ENCODE assay signal across 8 mouse cellular contexts in the genomic region with DNA sequence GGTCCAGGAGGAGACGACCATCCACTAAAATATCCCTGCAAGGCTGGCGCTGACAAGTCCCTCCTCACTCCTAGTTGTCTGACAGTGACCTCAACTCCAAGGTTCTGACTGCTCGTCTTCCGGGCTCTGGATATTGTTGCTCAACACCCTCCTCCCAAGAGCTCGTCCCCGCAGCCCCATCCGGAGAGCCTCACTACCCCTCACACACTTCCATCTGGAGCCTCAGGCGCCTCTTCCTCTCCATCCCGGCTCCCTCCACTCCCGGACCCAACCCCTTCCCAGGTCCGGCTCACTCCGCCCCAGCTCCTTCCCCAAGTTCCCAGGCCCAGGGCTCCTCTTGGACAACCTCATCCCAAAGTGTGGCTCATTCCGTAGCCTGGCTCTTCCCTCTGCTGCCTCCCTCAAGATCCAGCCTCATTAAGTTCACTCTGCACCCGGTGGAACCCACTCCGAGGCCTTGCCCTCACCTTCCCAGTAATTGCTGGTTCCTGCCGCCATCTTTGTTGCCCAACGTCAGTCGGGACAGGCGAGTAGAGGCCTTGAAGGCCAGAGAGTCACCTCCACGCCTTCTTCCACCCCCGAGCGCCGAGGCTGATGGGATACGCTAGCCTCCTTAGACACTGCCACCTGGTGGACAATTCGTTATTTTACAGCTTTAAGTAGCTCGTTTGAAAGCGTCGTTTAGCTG. TPM values are rescaled to one million over a fixed set of nuclear protein-coding genes. Genes with fewer than 3 reads are reported as not detected.
DNase-seq lines count a peak whose midpoint lies in the region; ATAC-seq lines count a peak whose summit lies in the region.

Gene Gosr1, minus strand, starts transcription at position 527 of the 688 bp plus-strand sequence.

- H3K9me3 ChIP-seq in hindbrain, embryonic 11.5 days (ENCODE audit: control insufficient read depth, low read length) = no peaks in the 10 kb centered on the region

- H3K27me3 ChIP-seq in hindbrain, embryonic 11.5 days (ENCODE audit: control insufficient read depth, insufficient read depth, low read length) = no peaks in the 10 kb centered on the region

- peaks cover 4% of the 10 kb centered on the region for H3K36me3 ChIP-seq in hindbrain, embryonic 11.5 days (ENCODE audit: control insufficient read depth, insufficient read depth, low read length)

- peak; percentile 93 for ATAC-seq in hindbrain, embryonic 11.5 days (ENCODE audit: low FRiP score)

- peak; percentile 92 for DNase-seq in Muller cell, postnatal 12 days (ENCODE audit: inconsistent ontology term)
- peak; percentile 92 for DNase-seq in cerebellum, adult 9-11 months
- peak; percentile 84 to 99 for DNase-seq in frontal cortex, adult 2 months (ENCODE audit: extremely low spot score in 1 of 2, low spot score in 1 of 2)
- DNase-seq in hindbrain, embryonic 11.5 days (ENCODE audit: low spot score) = peak; percentile 98
- peak; percentile 88 to 91 for DNase-seq in layer of hippocampus, postnatal 10 days (ENCODE audit: low spot score in 2 of 2)
- DNase-seq in lung, postnatal 10 days = peak; percentile 96
- DNase-seq in ovary, postnatal 36 days (ENCODE audit: low spot score) = peak; percentile 87
- peak; percentile 89 for DNase-seq in thymus, postnatal 25 days

- H3K9ac ChIP-seq in hindbrain, embryonic 11.5 days (ENCODE audit: low read depth, low read length) = peak within 1 kb of the TSS; percentile 92

- peak within 1 kb of the TSS; percentile 91 for H3K4me3 ChIP-seq in hindbrain, embryonic 11.5 days (ENCODE audit: low read depth, low read length)

- peak within 1 kb of the TSS; percentile 75 for H3K27ac ChIP-seq in hindbrain, embryonic 11.5 days (ENCODE audit: low read depth, low read length)

- H3K4me1 ChIP-seq in hindbrain, embryonic 11.5 days (replicated peaks; ENCODE audit: control insufficient read depth, insufficient read depth, low read length) = no peaks in the 10 kb centered on the region

- H3K4me2 ChIP-seq in hindbrain, embryonic 11.5 days (replicated peaks; ENCODE audit: low read depth, low read length) = peak within 1 kb of the TSS; percentile 65

- WGBS in hindbrain, embryonic 11.5 days = under 1% methylated on average over 28 of the region's 28 CpGs

RNA-seq across cellular contexts. Expression of gene Gosr1, which starts in this region (rescaled TPM):
- polyA plus RNA-seq in frontal cortex, adult 2 months (2012; rRNA removed) = 27.9 and 28.7 TPM in 2 replicates
- polyA plus RNA-seq in hindbrain, embryonic 11.5 days (2014; fragmentation: Nextera tagmentation; extraction: Ambion mirVana) = 28.3 and 28.4 TPM in 2 replicates
- total RNA-seq in layer of hippocampus, postnatal 10 days (2021) = 10 to 100 TPM; 35.6 to 43.9 TPM

Comparison
In these comparisons a context has a peak if more than half of its experiments do, and no peak if none do; other contexts are left out.
1. Peak in every context shown above with its lines: DNase-seq, ATAC-seq, H3K4me3 ChIP-seq and H3K27ac ChIP-seq.